Mouse (Mus musculus): ENCODE data around the gene Sash1.

- TF ChIP-seq CTCF (IDR thresholded peaks at IDR 0.05; ENCODE audit: control insufficient read depth, insufficient read depth, insufficient read length) (no peak), MAX (IDR thresholded peaks at IDR 0.05) (no peak), MYOD1 (IDR thresholded peaks at IDR 0.05; ENCODE audit: control insufficient read depth, insufficient read length, low read depth) (no peak), MYOG (IDR thresholded peaks at IDR 0.05; ENCODE audit: control insufficient read depth, extremely low read depth, insufficient read length) (no peak), USF1 (IDR thresholded peaks at IDR 0.05; ENCODE audit: low read depth) (no peak), CEBPB (IDR thresholded peaks at IDR 0.05; ENCODE audit: low read depth) (no peak), FOSL1 (IDR thresholded peaks at IDR 0.05; ENCODE audit: insufficient read depth, low read length, poor library complexity, severe bottlenecking) (no peak)
Measured at GRCm38 (mm10) chr10:8785451-8786145, 100.3 kb downstream of the Sash1 start.

All from C2C12 (cell line).